Mouse (Mus musculus): Measurements from ENCODE around the gene Anxa6.

DNA sequence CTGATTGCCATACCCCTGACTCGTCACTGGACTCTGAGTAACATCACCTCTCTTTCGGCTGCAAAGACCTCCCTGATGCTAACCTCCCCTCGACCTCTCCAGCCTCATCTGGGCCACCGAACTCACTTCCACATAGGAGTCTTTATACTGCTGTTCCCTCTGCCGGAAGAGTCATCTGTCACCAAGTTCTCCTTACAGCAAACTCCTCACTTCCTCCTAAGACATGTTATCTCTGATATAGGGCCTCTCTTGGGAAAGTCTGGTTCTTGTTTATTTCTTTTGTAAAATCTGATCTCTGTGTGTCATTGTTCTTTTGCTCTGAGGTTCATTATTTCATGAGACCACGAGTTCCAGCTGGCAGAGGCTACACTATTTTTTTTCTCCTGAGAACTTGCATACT, 25.0 kb downstream of the Anxa6 start:
- TF ChIP-seq POLR2A (IDR thresholded peaks at IDR 0.05; ENCODE audit: control insufficient read depth in 1 of 2, insufficient read depth in 1 of 2, low read depth in 1 of 2, low read length in 2 of 2, poor library complexity in 1 of 2) (no peak), USF2 (IDR thresholded peaks at IDR 0.05; ENCODE audit: borderline replicate concordance in 1 of 2, insufficient read depth in 1 of 2, low read depth in 1 of 2, low read length in 2 of 2) (no peak), POLR2AphosphoS2 (IDR thresholded peaks at IDR 0.05; ENCODE audit: low read length) (no peak), CTCF (IDR thresholded peaks at IDR 0.05 in 2 of 3, conservative IDR thresholded peaks at IDR 0.05 in 1 of 3; ENCODE audit: control insufficient read depth in 1 of 3, insufficient read depth in 1 of 3, low read depth in 2 of 3, low read length in 3 of 3, poor library complexity in 1 of 3, severe bottlenecking in 1 of 3) (no peak), MAZ (IDR thresholded peaks at IDR 0.05; ENCODE audit: low read depth, low read length) (no peak), NRF1 (IDR thresholded peaks at IDR 0.05; ENCODE audit: insufficient read depth, low read depth, low read length, poor library complexity, severe bottlenecking) (no peak), GATA1 (IDR thresholded peaks at IDR 0.05; ENCODE audit: low read depth, low read length) (peak; percentile 81), ELF1 (IDR thresholded peaks at IDR 0.05; ENCODE audit: low read depth, low read length) (peak; percentile 33; the same call in 1 of the 2 replicates), MYC (IDR thresholded peaks at IDR 0.05; ENCODE audit: low read depth, low read length) (0 out of 2 replicates have a peak, but pooled peaks have one; percentile 36), MAX (IDR thresholded peaks at IDR 0.05; ENCODE audit: low read length) (0 out of 2 replicates have a peak, but pooled peaks have one; percentile 7)
